Mouse (Mus musculus): ENCODE measurements around the gene 1700013G24Rik. TPM values are rescaled to one million over a fixed set of nuclear protein-coding genes. Genes with fewer than 3 reads are reported as not detected.
A peak's percentile ranks its signal among the peaks of the same experiment; 100 is the strongest.

1700013G24Rik gene
- polyA plus RNA-seq, 1 experiment from 2014 or later = 0.17 TPM

GRCm38 (mm10) chr4:137483871-137484270 is 30.8 kb downstream of the 1700013G24Rik start:
- 77% methylated on average over 16 of the region's 16 CpGs for WGBS
- no peaks in the 10 kb centered on the region for H3K27me3 ChIP-seq (replicated peaks; ENCODE audit: control insufficient read depth, insufficient read depth, low read length)
- no peak for ATAC-seq (ENCODE audit: low read depth)
- H3K9me3 ChIP-seq (ENCODE audit: control insufficient read depth, low read length) = no peaks in the 10 kb centered on the region
- no peak overlapping the region for H3K4me2 ChIP-seq (ENCODE audit: low read depth, low read length)
- peaks cover 77% of the 10 kb centered on the region for H3K4me1 ChIP-seq (ENCODE audit: control insufficient read depth, insufficient read depth, low read length)
- no peak for DNase-seq (ENCODE audit: low spot score)
- no peak overlapping the region for H3K9ac ChIP-seq (ENCODE audit: low read depth, low read length)
- H3K36me3 ChIP-seq (ENCODE audit: control insufficient read depth, insufficient read depth, low read length) = no peaks in the 10 kb centered on the region
- H3K27ac ChIP-seq (replicated peaks; ENCODE audit: low read depth, low read length) = no peak overlapping the region
- no peak overlapping the region for H3K4me3 ChIP-seq (ENCODE audit: low read depth, low read length)

- Histone ChIP-seq H3K9me3 (ENCODE audit: control insufficient read depth, low read length) (no peaks in the 10 kb centered on the region), H3K27me3 (replicated peaks; ENCODE audit: control insufficient read depth, insufficient read depth, low read length) (no peaks in the 10 kb centered on the region), H3K4me3 (ENCODE audit: low read depth, low read length) (no peak overlapping the region), H3K4me2 (ENCODE audit: low read depth, low read length) (no peak overlapping the region), H3K36me3 (ENCODE audit: control insufficient read depth, insufficient read depth, low read length) (no peaks in the 10 kb centered on the region), H3K4me1 (ENCODE audit: control insufficient read depth, insufficient read depth, low read length) (peaks cover 77% of the 10 kb centered on the region), H3K9ac (ENCODE audit: low read depth, low read length) (no peak overlapping the region), H3K27ac (replicated peaks; ENCODE audit: low read depth, low read length) (no peak overlapping the region; the same call in 1 of the 2 replicates)
- DNase-seq (ENCODE audit: low spot score) (no peak), ATAC-seq (ENCODE audit: low read depth) (no peak)
- WGBS = 62% methylated on average over 7 of the region's 7 CpGs
Observed at GRCm38 (mm10) chr4:137484586-137484985, 31.5 kb downstream of the 1700013G24Rik start.

- no peaks in the 10 kb centered on the region for H3K27me3 ChIP-seq (replicated peaks; ENCODE audit: control insufficient read depth, insufficient read depth, low read length)
- no peak overlapping the region for H3K4me2 ChIP-seq (ENCODE audit: low read depth, low read length)
- no peaks in the 10 kb centered on the region for H3K9me3 ChIP-seq (ENCODE audit: control insufficient read depth, low read length)
- no peak overlapping the region; the same call in 1 of the 2 replicates for H3K27ac ChIP-seq (replicated peaks; ENCODE audit: low read depth, low read length)
- 0 out of 2 replicates have a peak overlapping the region, but pooled peaks have one; percentile 3 for H3K9ac ChIP-seq (ENCODE audit: low read depth, low read length)
- WGBS = 34% methylated on average over 14 of the region's 14 CpGs
- H3K4me1 ChIP-seq (ENCODE audit: control insufficient read depth, insufficient read depth, low read length) = peaks cover 76% of the 10 kb centered on the region
- H3K4me3 ChIP-seq (ENCODE audit: low read depth, low read length) = no peak overlapping the region
- no peak for ATAC-seq (ENCODE audit: low read depth)
- no peaks in the 10 kb centered on the region for H3K36me3 ChIP-seq (ENCODE audit: control insufficient read depth, insufficient read depth, low read length)
- no peak for DNase-seq (ENCODE audit: low spot score)
Observed at GRCm38 (mm10) chr4:137485258-137485960, 32.3 kb downstream of the 1700013G24Rik start.

GRCm38 (mm10) chr4:137486081-137487014 is 33.3 kb downstream of the 1700013G24Rik start:
- peaks cover 68% of the 10 kb centered on the region for H3K4me1 ChIP-seq (ENCODE audit: control insufficient read depth, insufficient read depth, low read length)
- WGBS = 43% methylated on average over 20 of the region's 20 CpGs

GRCm38 (mm10) chr4:137487286-137488000 is 34.4 kb downstream of the 1700013G24Rik start:
- 34% methylated on average over 9 of the region's 10 CpGs for WGBS

More at GRCm38 (mm10) chr4:137486081-137487014, 33.3 kb downstream of the 1700013G24Rik start:
- Histone ChIP-seq H3K27ac (replicated peaks; ENCODE audit: low read depth, low read length) (peak overlapping the region; percentile 90; the same call in 1 of the 2 replicates), H3K9me3 (ENCODE audit: control insufficient read depth, low read length) (no peaks in the 10 kb centered on the region), H3K27me3 (replicated peaks; ENCODE audit: control insufficient read depth, insufficient read depth, low read length) (no peaks in the 10 kb centered on the region), H3K36me3 (ENCODE audit: control insufficient read depth, insufficient read depth, low read length) (no peaks in the 10 kb centered on the region), H3K9ac (ENCODE audit: low read depth, low read length) (0 out of 2 replicates have a peak overlapping the region, but pooled peaks have one; percentile 0), H3K4me3 (ENCODE audit: low read depth, low read length) (no peak overlapping the region), H3K4me2 (ENCODE audit: low read depth, low read length) (no peak overlapping the region)
- DNase-seq (ENCODE audit: low spot score) (no peak), ATAC-seq (ENCODE audit: low read depth) (no peak)

GRCm38 (mm10) chr4:137488038-137488437 is 35.0 kb downstream of the 1700013G24Rik start:
- ATAC-seq (ENCODE audit: low read depth) (no peak), DNase-seq (ENCODE audit: low spot score) (peak; percentile 77)
- peaks cover 58% of the 10 kb centered on the region for H3K4me1 ChIP-seq (ENCODE audit: control insufficient read depth, insufficient read depth, low read length)
- H3K27me3 ChIP-seq (replicated peaks; ENCODE audit: control insufficient read depth, insufficient read depth, low read length) = no peaks in the 10 kb centered on the region
- peak overlapping the region; percentile 90 for H3K27ac ChIP-seq (replicated peaks; ENCODE audit: low read depth, low read length)
- WGBS = 34% methylated on average over 11 of the region's 11 CpGs
- no peak overlapping the region for H3K9ac ChIP-seq (ENCODE audit: low read depth, low read length)
- peak overlapping the region; percentile 35; the same call in 1 of the 2 replicates for H3K4me2 ChIP-seq (ENCODE audit: low read depth, low read length)
- H3K9me3 ChIP-seq (ENCODE audit: control insufficient read depth, low read length) = no peaks in the 10 kb centered on the region
- H3K4me3 ChIP-seq (ENCODE audit: low read depth, low read length) = no peak overlapping the region
- H3K36me3 ChIP-seq (ENCODE audit: control insufficient read depth, insufficient read depth, low read length) = no peaks in the 10 kb centered on the region

More at GRCm38 (mm10) chr4:137487286-137488000, 34.4 kb downstream of the 1700013G24Rik start:
- H3K9ac ChIP-seq (ENCODE audit: low read depth, low read length) = peak overlapping the region; percentile 21; the same call in 1 of the 2 replicates
- peak overlapping the region; percentile 2; the same call in 1 of the 2 replicates for H3K4me2 ChIP-seq (ENCODE audit: low read depth, low read length)
- no peaks in the 10 kb centered on the region for H3K36me3 ChIP-seq (ENCODE audit: control insufficient read depth, insufficient read depth, low read length)
- no peak overlapping the region for H3K4me3 ChIP-seq (ENCODE audit: low read depth, low read length)
- no peaks in the 10 kb centered on the region for H3K27me3 ChIP-seq (replicated peaks; ENCODE audit: control insufficient read depth, insufficient read depth, low read length)
- H3K27ac ChIP-seq (replicated peaks; ENCODE audit: low read depth, low read length) = peak overlapping the region; percentile 90
- DNase-seq (ENCODE audit: low spot score) (peak; percentile 71), ATAC-seq (ENCODE audit: low read depth) (peak; percentile 16; the same call in 1 of the 2 replicates)
- H3K4me1 ChIP-seq (ENCODE audit: control insufficient read depth, insufficient read depth, low read length) = peaks cover 58% of the 10 kb centered on the region
- H3K9me3 ChIP-seq (ENCODE audit: control insufficient read depth, low read length) = no peaks in the 10 kb centered on the region

- H3K9ac ChIP-seq (ENCODE audit: low read depth, low read length) = peak overlapping the region; percentile 48
- no peaks in the 10 kb centered on the region for H3K9me3 ChIP-seq (ENCODE audit: control insufficient read depth, low read length)
- H3K27ac ChIP-seq (replicated peaks; ENCODE audit: low read depth, low read length) = peak overlapping the region; percentile 90
- no peaks in the 10 kb centered on the region for H3K27me3 ChIP-seq (replicated peaks; ENCODE audit: control insufficient read depth, insufficient read depth, low read length)
- H3K36me3 ChIP-seq (ENCODE audit: control insufficient read depth, insufficient read depth, low read length) = no peaks in the 10 kb centered on the region
- ATAC-seq (ENCODE audit: low read depth) (peak; percentile 74), DNase-seq (ENCODE audit: low spot score) (peak; percentile 86)
- H3K4me2 ChIP-seq (ENCODE audit: low read depth, low read length) = peak overlapping the region; percentile 35
- H3K4me1 ChIP-seq (ENCODE audit: control insufficient read depth, insufficient read depth, low read length) = peaks cover 58% of the 10 kb centered on the region
- H3K4me3 ChIP-seq (ENCODE audit: low read depth, low read length) = no peak overlapping the region
- 12% methylated on average over 8 of the region's 12 CpGs for WGBS
Observed at GRCm38 (mm10) chr4:137488571-137489303, 35.7 kb downstream of the 1700013G24Rik start.

All from embryonic facial prominence, embryonic 14.5 days (tissue).